Mouse (Mus musculus): ENCODE measurements around the gene Tnfsfm13. TPM values are rescaled to one million over a fixed set of nuclear protein-coding genes. Genes with fewer than 3 reads are reported as not detected.
"Not testable (repeated sequence)": the region's sequence is repeated elsewhere in the genome, so short reads cannot be mapped to it uniquely, and the experiment has no call there.

Tnfsfm13 gene
- polyA plus RNA-seq, 2 experiments = 0.70 to 0.80 TPM

DNA sequence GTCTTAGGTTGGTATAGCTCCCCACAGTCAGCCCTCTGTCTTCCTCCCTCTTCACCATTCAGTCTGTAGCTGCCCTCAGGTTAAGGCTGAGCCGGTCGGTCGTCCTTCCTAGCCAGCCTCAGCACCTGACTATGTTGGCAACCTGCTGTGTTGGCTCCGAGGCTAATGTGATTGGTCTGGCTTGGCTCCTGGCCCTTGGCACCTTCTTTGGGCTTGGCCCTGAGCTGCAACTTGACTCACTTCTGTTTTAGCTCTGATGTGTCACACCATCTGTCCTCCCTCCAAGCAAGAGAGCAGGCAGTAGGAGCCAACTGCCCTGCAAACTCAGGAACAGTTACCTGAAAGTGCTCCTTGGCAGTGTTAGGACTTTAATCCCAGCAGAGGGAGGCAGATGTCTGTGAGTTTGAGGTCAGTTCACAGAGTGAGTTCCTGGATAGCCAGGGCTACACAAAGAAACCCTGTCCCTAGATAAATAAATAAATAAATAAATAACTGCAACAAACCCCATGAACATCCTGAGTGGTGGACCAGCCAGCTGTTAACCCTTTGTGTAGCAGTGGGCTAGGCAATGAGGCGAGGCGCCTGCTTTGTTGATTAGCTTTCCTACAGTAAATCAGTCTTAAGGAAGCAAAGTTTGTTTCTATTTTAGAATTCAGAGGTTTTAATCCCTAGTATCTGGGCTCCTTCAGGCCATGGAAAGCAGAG is 11.0 kb upstream of the Tnfsfm13 start:
- Histone ChIP-seq H3K4me1 (replicated peaks; ENCODE audit: control insufficient read depth in 2 of 2, insufficient read depth in 2 of 2, low read length in 1 of 2) (peaks cover 12 to 16% of the 10 kb centered on the region in 2 experiments), H3K27ac (no peak overlapping the region), H3K4me2 (ENCODE audit: low read depth) (no peak overlapping the region), H3K4me3 (ENCODE audit: insufficient read depth in 1 of 2, low read depth in 2 of 2, low read length in 2 of 2) (no peak overlapping the region), H3K9ac (replicated peaks) (no peak overlapping the region), H3K9me3 (ENCODE audit: control insufficient read depth, low read length) (no peaks in the 10 kb centered on the region), H3K36me3 (replicated peaks; ENCODE audit: control insufficient read depth, insufficient read depth, low read depth) (no peaks in the 10 kb centered on the region), H3K27me3 (ENCODE audit: control insufficient read depth, insufficient read depth, low read length) (no peaks in the 10 kb centered on the region)
- 56% methylated on average over 6 of the region's 6 CpGs for WGBS (ENCODE audit: insufficient replicate concordance)
- ATAC-seq (ENCODE audit: insufficient read depth) = no peak
- TF ChIP-seq CTCF (IDR thresholded peaks at IDR 0.05; ENCODE audit: low read depth) (no peak), EP300 (IDR thresholded peaks at IDR 0.05; ENCODE audit: low read depth) (no peak)
- no peak for DNase-seq (ENCODE audit: low read depth in 3 of 3, low spot score in 3 of 3)

DNA sequence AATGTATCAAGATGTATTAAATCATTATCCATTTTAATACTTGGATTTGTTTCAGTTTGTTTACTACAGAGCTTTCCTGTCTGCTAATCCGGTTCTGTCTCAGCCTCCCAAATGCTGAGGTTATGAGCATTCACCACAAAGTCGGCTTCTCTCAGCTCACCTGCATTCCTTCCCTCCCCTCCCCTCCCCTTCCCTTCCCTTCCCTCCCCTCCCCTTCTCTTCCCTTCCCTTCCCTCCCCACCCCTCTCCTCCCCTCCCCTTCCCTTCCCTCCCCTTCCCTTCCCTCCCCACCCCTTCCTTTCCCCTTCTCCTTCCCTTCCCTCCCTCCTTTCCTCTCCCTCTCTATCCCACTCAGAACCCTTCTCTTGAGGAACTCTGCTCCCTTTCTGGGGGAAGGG is 8.7 kb upstream of the Tnfsfm13 start:
- DNase-seq (ENCODE audit: low read depth in 3 of 3, low spot score in 3 of 3) = no peak
- H3K4me2 ChIP-seq (ENCODE audit: low read depth) = no peak overlapping the region
- H3K4me3 ChIP-seq (ENCODE audit: insufficient read depth in 1 of 2, low read depth in 2 of 2, low read length in 2 of 2) = no peak overlapping the region
- H3K9me3 ChIP-seq (ENCODE audit: control insufficient read depth, low read length) = no peaks in the 10 kb centered on the region
- TF ChIP-seq EP300 (IDR thresholded peaks at IDR 0.05; ENCODE audit: low read depth) (no peak), CTCF (IDR thresholded peaks at IDR 0.05; ENCODE audit: low read depth) (no peak)
- no peaks in the 10 kb centered on the region for H3K36me3 ChIP-seq (replicated peaks; ENCODE audit: control insufficient read depth, insufficient read depth, low read depth)
- no peak overlapping the region for H3K27ac ChIP-seq
- no peaks in the 10 kb centered on the region for H3K27me3 ChIP-seq (ENCODE audit: control insufficient read depth, insufficient read depth, low read length)
- WGBS (ENCODE audit: insufficient replicate concordance) = 33% methylated on average over 2 of the region's 2 CpGs
- no peak overlapping the region for H3K9ac ChIP-seq (replicated peaks)
- H3K4me1 ChIP-seq (replicated peaks; ENCODE audit: control insufficient read depth in 2 of 2, insufficient read depth in 2 of 2, low read length in 1 of 2) = peaks cover under 1 to 10% of the 10 kb centered on the region in 2 experiments; a peak in 3 of 4 replicates
- ATAC-seq (ENCODE audit: insufficient read depth) = no peak

DNA sequence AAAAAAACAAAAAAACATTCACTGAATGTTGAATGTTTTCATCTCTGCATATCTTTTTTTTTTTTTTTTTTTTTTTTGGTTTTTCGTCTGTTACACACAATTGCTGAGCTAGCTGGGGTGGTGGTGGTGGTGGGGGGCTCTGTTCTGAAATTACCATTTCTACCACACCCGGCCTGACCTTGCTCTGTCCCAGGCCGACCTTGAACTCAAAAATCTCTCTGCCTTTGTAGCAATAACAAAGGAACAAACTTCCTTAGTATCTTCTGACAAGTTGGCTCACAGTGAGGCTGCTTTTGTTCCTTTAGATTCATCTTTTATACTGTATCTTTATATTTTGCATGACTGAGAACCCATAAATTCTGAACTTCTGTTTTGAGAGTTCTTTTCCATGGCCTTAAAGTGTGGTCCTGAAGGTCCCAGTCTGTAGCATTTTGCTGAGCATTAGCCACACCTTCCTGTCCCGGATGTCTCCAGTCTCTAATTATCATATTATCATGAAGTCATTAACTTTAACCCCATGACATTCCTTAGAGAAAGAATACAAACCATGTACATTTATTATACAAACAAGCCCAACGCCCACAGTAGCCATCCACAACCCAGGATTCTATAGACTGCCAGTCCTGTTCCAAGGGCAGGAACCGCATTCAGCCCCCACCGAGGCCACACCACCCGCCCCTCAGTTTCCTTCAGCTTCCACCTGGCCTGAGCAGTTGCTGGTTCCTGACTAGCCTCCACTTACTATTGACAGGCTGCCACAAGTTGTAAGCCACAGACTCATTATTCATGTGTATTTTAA is 8.1 kb upstream of the Tnfsfm13 start:
- no peak for ATAC-seq (ENCODE audit: insufficient read depth)

DNA sequence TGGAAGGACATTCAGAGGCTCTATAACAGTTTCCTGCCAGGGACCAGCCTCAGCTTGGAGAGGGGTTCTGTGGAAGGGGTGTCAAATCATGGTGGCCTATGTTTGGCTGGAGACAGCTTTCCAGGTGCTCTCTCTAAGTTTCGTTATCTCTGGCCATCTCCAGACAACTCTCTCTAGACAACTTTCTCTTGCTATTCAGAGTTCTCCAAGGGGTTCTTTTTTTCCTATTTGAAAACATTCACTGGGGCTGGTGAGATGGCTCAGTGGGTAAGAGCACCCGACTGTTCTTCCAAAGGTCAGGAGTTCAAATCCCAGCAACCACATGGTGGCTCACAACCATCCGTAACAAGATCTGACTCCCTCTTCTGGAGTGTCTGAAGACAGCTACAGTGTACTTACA is 7.5 kb upstream of the Tnfsfm13 start:
- DNase-seq (ENCODE audit: low read depth in 3 of 3, low spot score in 3 of 3); H3K36me3 ChIP-seq (replicated peaks; ENCODE audit: control insufficient read depth, insufficient read depth, low read depth); H3K4me1 ChIP-seq (replicated peaks; ENCODE audit: control insufficient read depth in 2 of 2, insufficient read depth in 2 of 2, low read length in 1 of 2): not testable (repeated sequence)

More for the DNA sequence above, 8.1 kb upstream of the Tnfsfm13 start:
- no peak for DNase-seq (ENCODE audit: low read depth in 3 of 3, low spot score in 3 of 3)
- TF ChIP-seq EP300 (IDR thresholded peaks at IDR 0.05; ENCODE audit: low read depth) (no peak), CTCF (IDR thresholded peaks at IDR 0.05; ENCODE audit: low read depth) (no peak)
- Histone ChIP-seq H3K36me3 (replicated peaks; ENCODE audit: control insufficient read depth, insufficient read depth, low read depth) (no peaks in the 10 kb centered on the region), H3K9ac (replicated peaks) (no peak overlapping the region), H3K27me3 (ENCODE audit: control insufficient read depth, insufficient read depth, low read length) (no peaks in the 10 kb centered on the region), H3K4me1 (replicated peaks; ENCODE audit: control insufficient read depth in 2 of 2, insufficient read depth in 2 of 2, low read length in 1 of 2) (peaks cover 0 to 11% of the 10 kb centered on the region in 2 experiments; a peak in 2 of 4 replicates), H3K4me2 (ENCODE audit: low read depth) (no peak overlapping the region), H3K4me3 (ENCODE audit: insufficient read depth in 1 of 2, low read depth in 2 of 2, low read length in 2 of 2) (no peak overlapping the region), H3K27ac (no peak overlapping the region), H3K9me3 (ENCODE audit: control insufficient read depth, low read length) (no peaks in the 10 kb centered on the region)
- 54% methylated on average over 8 of the region's 8 CpGs for WGBS (ENCODE audit: insufficient replicate concordance)

DNA sequence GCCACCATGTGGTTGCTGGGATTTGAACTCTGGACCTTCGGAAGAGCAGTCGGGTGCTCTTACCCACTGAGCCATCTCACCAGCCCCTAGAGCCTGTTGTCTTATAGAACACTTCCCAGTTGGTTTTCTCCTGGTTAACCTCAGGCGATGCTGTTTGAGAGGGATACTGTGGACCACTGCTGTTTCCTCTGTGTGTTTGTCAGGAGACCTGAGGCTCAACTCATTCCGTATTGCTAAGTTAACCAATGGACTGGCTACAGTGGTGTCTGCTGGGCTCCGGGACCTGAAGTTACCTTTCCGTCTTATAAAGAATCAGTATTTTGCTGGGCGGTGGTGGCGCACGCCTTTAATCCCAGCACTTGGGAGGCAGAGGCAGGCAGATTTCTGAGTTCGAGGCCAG is 7.0 kb upstream of the Tnfsfm13 start:
- not testable (repeated sequence) for H3K4me1 ChIP-seq (replicated peaks; ENCODE audit: control insufficient read depth in 2 of 2, insufficient read depth in 2 of 2, low read length in 1 of 2); H3K27ac ChIP-seq; H3K9ac ChIP-seq (replicated peaks); H3K4me3 ChIP-seq (ENCODE audit: insufficient read depth in 1 of 2, low read depth in 2 of 2, low read length in 2 of 2); ATAC-seq (ENCODE audit: insufficient read depth); H3K27me3 ChIP-seq (ENCODE audit: control insufficient read depth, insufficient read depth, low read length); H3K9me3 ChIP-seq (ENCODE audit: control insufficient read depth, low read length); DNase-seq (ENCODE audit: low read depth in 3 of 3, low spot score in 3 of 3); H3K4me2 ChIP-seq (ENCODE audit: low read depth); H3K36me3 ChIP-seq (replicated peaks; ENCODE audit: control insufficient read depth, insufficient read depth, low read depth)
- 82% methylated on average over 10 of the region's 10 CpGs for WGBS (ENCODE audit: insufficient replicate concordance)

More for the DNA sequence above, 7.5 kb upstream of the Tnfsfm13 start:
- not testable (repeated sequence) for H3K4me3 ChIP-seq (ENCODE audit: insufficient read depth in 1 of 2, low read depth in 2 of 2, low read length in 2 of 2); ATAC-seq (ENCODE audit: insufficient read depth); H3K27me3 ChIP-seq (ENCODE audit: control insufficient read depth, insufficient read depth, low read length); H3K9me3 ChIP-seq (ENCODE audit: control insufficient read depth, low read length); H3K27ac ChIP-seq; H3K4me2 ChIP-seq (ENCODE audit: low read depth); H3K9ac ChIP-seq (replicated peaks)
- 71% methylated on average over 2 of the region's 3 CpGs for WGBS (ENCODE audit: insufficient replicate concordance)

Measured in liver, embryonic 14.5 days (tissue).